Mouse (Mus musculus): ENCODE results near the gene Tns1.

Gene Tns1

GRCm38 (mm10) chr1:74153461-74154184 is 29.4 kb upstream of the Tns1 start, which contains the start of gene Cxcr2:
Gene Cxcr2 (plus strand): TSS chr1:74153989.
- H3K4me3 ChIP-seq (replicated peaks; ENCODE audit: low read length) = no peak within 1 kb of the TSS
- peaks cover 7% of the 10 kb centered on the region; the same call in 1 of the 2 replicates for H3K9me3 ChIP-seq (ENCODE audit: low read length)
- TF ChIP-seq NANOG (IDR thresholded peaks at IDR 0.05; ENCODE audit: borderline replicate concordance, low read length) = no peak
- no peaks in the 10 kb centered on the region for H3K4me1 ChIP-seq (replicated peaks; ENCODE audit: low read depth, low read length)
- H3K36me3 ChIP-seq (ENCODE audit: insufficient read depth, low read length) = no peaks in the 10 kb centered on the region
- peaks cover 5% of the 10 kb centered on the region; the same call in 1 of the 2 replicates for H3K27me3 ChIP-seq (ENCODE audit: insufficient read depth, low read length)

- H3K9me3 ChIP-seq (ENCODE audit: low read length) = peaks cover 7% of the 10 kb centered on the region; the same call in 1 of the 2 replicates
- TF ChIP-seq POU5F1 (IDR thresholded peaks at IDR 0.05; ENCODE audit: borderline replicate concordance, low read length) = no peak
- no peak for TF ChIP-seq NANOG (IDR thresholded peaks at IDR 0.05; ENCODE audit: borderline replicate concordance, low read length)
- no peak for TF ChIP-seq CTCF (conservative IDR thresholded peaks at IDR 0.05; ENCODE audit: low read length)
- H3K4me1 ChIP-seq (replicated peaks; ENCODE audit: low read depth, low read length) = no peaks in the 10 kb centered on the region
- H3K4me3 ChIP-seq (replicated peaks; ENCODE audit: low read length) = no peak overlapping the region
- H3K36me3 ChIP-seq (ENCODE audit: insufficient read depth, low read length) = no peaks in the 10 kb centered on the region
- peaks cover 5% of the 10 kb centered on the region; the same call in 1 of the 2 replicates for H3K27me3 ChIP-seq (ENCODE audit: insufficient read depth, low read length)
Observed at GRCm38 (mm10) chr1:74151091-74151490, 26.8 kb upstream of the Tns1 start.

GRCm38 (mm10) chr1:74150101-74150500 is 25.9 kb upstream of the Tns1 start:
- no peaks in the 10 kb centered on the region for H3K4me1 ChIP-seq (replicated peaks; ENCODE audit: low read depth, low read length)
- no peaks in the 10 kb centered on the region for H3K36me3 ChIP-seq (ENCODE audit: insufficient read depth, low read length)
- TF ChIP-seq POU5F1 (IDR thresholded peaks at IDR 0.05; ENCODE audit: borderline replicate concordance, low read length) = no peak
- TF ChIP-seq CTCF (conservative IDR thresholded peaks at IDR 0.05; ENCODE audit: low read length) = no peak
- no peak for TF ChIP-seq NANOG (IDR thresholded peaks at IDR 0.05; ENCODE audit: borderline replicate concordance, low read length)
- no peak overlapping the region for H3K4me3 ChIP-seq (replicated peaks; ENCODE audit: low read length)
- H3K27me3 ChIP-seq (ENCODE audit: insufficient read depth, low read length) = peaks cover 5% of the 10 kb centered on the region; the same call in 1 of the 2 replicates
- H3K9me3 ChIP-seq (ENCODE audit: low read length) = peaks cover 7% of the 10 kb centered on the region; the same call in 1 of the 2 replicates

GRCm38 (mm10) chr1:74149106-74149885 is 25.0 kb upstream of the Tns1 start:
- no peaks in the 10 kb centered on the region for H3K36me3 ChIP-seq (ENCODE audit: insufficient read depth, low read length)
- peaks cover 7% of the 10 kb centered on the region; the same call in 1 of the 2 replicates for H3K9me3 ChIP-seq (ENCODE audit: low read length)
- H3K4me1 ChIP-seq (replicated peaks; ENCODE audit: low read depth, low read length) = no peaks in the 10 kb centered on the region
- peaks cover 5% of the 10 kb centered on the region; the same call in 1 of the 2 replicates for H3K27me3 ChIP-seq (ENCODE audit: insufficient read depth, low read length)
- no peak overlapping the region for H3K4me3 ChIP-seq (replicated peaks; ENCODE audit: low read length)
- TF ChIP-seq NANOG (IDR thresholded peaks at IDR 0.05; ENCODE audit: borderline replicate concordance, low read length) (no peak), CTCF (conservative IDR thresholded peaks at IDR 0.05; ENCODE audit: low read length) (no peak), POU5F1 (IDR thresholded peaks at IDR 0.05; ENCODE audit: borderline replicate concordance, low read length) (no peak)

GRCm38 (mm10) chr1:74141781-74142180 is 17.5 kb upstream of the Tns1 start:
- H3K36me3 ChIP-seq (ENCODE audit: insufficient read depth, low read length) = no peaks in the 10 kb centered on the region
- peaks cover 12% of the 10 kb centered on the region for H3K27me3 ChIP-seq (ENCODE audit: insufficient read depth, low read length)
- TF ChIP-seq CTCF (conservative IDR thresholded peaks at IDR 0.05; ENCODE audit: low read length) (no peak), NANOG (IDR thresholded peaks at IDR 0.05; ENCODE audit: borderline replicate concordance, low read length) (no peak), POU5F1 (IDR thresholded peaks at IDR 0.05; ENCODE audit: borderline replicate concordance, low read length) (no peak)
- peaks cover 6% of the 10 kb centered on the region for H3K9me3 ChIP-seq (ENCODE audit: low read length)
- H3K4me3 ChIP-seq (replicated peaks; ENCODE audit: low read length) = no peak overlapping the region
- no peaks in the 10 kb centered on the region; the same call in 1 of the 2 replicates for H3K4me1 ChIP-seq (replicated peaks; ENCODE audit: low read depth, low read length)

- Histone ChIP-seq H3K27me3 (ENCODE audit: insufficient read depth, low read length) (peaks cover 12% of the 10 kb centered on the region), H3K9me3 (ENCODE audit: low read length) (peaks cover 23% of the 10 kb centered on the region), H3K36me3 (ENCODE audit: insufficient read depth, low read length) (no peaks in the 10 kb centered on the region), H3K4me1 (replicated peaks; ENCODE audit: low read depth, low read length) (no peaks in the 10 kb centered on the region; the same call in 1 of the 2 replicates), H3K4me3 (replicated peaks; ENCODE audit: low read length) (no peak overlapping the region)
- TF ChIP-seq NANOG (IDR thresholded peaks at IDR 0.05; ENCODE audit: borderline replicate concordance, low read length) = no peak
- TF ChIP-seq CTCF (conservative IDR thresholded peaks at IDR 0.05; ENCODE audit: low read length) = peak; percentile 82
- TF ChIP-seq POU5F1 (IDR thresholded peaks at IDR 0.05; ENCODE audit: borderline replicate concordance, low read length) = no peak
Observed at GRCm38 (mm10) chr1:74139415-74139814, 15.2 kb upstream of the Tns1 start.

DNA sequence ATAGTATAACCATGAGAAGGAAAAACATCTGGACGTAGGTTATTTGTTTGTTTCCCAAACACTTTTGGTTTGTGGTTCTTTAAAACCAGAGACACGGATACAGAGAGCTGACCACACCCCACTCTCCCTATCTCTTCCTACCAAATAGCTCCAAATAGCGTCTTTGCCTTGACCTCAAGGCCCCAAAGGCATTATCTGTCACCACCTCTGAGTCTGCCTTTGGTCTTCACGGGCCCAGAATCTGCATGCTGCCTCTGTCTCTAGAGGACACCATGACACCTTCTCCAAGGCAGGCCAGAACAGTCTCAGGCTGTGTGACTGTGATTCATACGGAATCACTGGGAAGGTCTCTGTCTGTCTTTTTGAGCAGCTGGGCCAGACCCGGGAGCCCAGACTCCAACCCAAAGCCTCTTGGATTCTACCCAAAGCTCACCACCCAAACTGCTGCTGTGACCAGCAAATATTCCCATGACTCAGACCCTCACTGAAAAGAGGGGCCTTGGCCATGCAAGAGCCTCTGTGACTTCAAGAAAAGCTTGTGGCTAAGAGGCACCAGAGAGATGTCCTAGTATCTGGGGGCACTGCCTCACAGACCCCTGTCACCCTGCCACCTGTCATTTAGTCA is 11.2 kb upstream of the Tns1 start:
- H3K9me3 ChIP-seq (ENCODE audit: low read length) = peaks cover 23% of the 10 kb centered on the region
- H3K36me3 ChIP-seq (ENCODE audit: insufficient read depth, low read length) = no peaks in the 10 kb centered on the region
- no peak overlapping the region for H3K4me3 ChIP-seq (replicated peaks; ENCODE audit: low read length)
- TF ChIP-seq CTCF (conservative IDR thresholded peaks at IDR 0.05; ENCODE audit: low read length) = no peak
- TF ChIP-seq NANOG (IDR thresholded peaks at IDR 0.05; ENCODE audit: borderline replicate concordance, low read length) = no peak
- TF ChIP-seq POU5F1 (IDR thresholded peaks at IDR 0.05; ENCODE audit: borderline replicate concordance, low read length) = no peak
- H3K27me3 ChIP-seq (ENCODE audit: insufficient read depth, low read length) = peaks cover 22% of the 10 kb centered on the region
- no peaks in the 10 kb centered on the region for H3K4me1 ChIP-seq (replicated peaks; ENCODE audit: low read depth, low read length)

- Histone ChIP-seq H3K9me3 (ENCODE audit: low read length) (peaks cover 23% of the 10 kb centered on the region), H3K4me1 (replicated peaks; ENCODE audit: low read depth, low read length) (0 out of 2 replicates have a peak, but pooled peaks cover 4% of the 10 kb centered on the region), H3K36me3 (ENCODE audit: insufficient read depth, low read length) (no peaks in the 10 kb centered on the region), H3K4me3 (replicated peaks; ENCODE audit: low read length) (no peak overlapping the region), H3K27me3 (ENCODE audit: insufficient read depth, low read length) (peaks cover 32% of the 10 kb centered on the region)
- TF ChIP-seq CTCF (conservative IDR thresholded peaks at IDR 0.05; ENCODE audit: low read length) (no peak), POU5F1 (IDR thresholded peaks at IDR 0.05; ENCODE audit: borderline replicate concordance, low read length) (no peak), NANOG (IDR thresholded peaks at IDR 0.05; ENCODE audit: borderline replicate concordance, low read length) (no peak)
Observed at GRCm38 (mm10) chr1:74133954-74134353, 9.7 kb upstream of the Tns1 start.

Data from E14TG2a.4 (cell line).